Mouse (Mus musculus) testis, adult 2 months (tissue): Measurements from ENCODE around the gene Ntn1. TPM values are rescaled to one million over a fixed set of nuclear protein-coding genes. Genes with fewer than 3 reads are reported as not detected.

Source experiments
- H3K27ac ChIP-seq: fragments of 200-500 bp; 2 replicates; pipeline ENCODE4 v1.5.1; 2012; ENCODE audit warnings: low read depth, low read length; ENCODE audit not compliant: control insufficient read depth, insufficient read depth
- H3K27me3 ChIP-seq: fragments of 200-500 bp; 2 replicates; pipeline ENCODE4 v1.6.1; 2012; ENCODE audit warnings: mild to moderate bottlenecking, low read length, moderate library complexity; ENCODE audit not compliant: control insufficient read depth, insufficient read depth
- H3K36me3 ChIP-seq: fragments of 200-500 bp; 2 replicates; pipeline ENCODE4 v1.6.1; 2012; ENCODE audit warnings: mild to moderate bottlenecking, low read length; ENCODE audit not compliant: control insufficient read depth, insufficient read depth
- H3K4me1 ChIP-seq: fragments of 200-500 bp; 2 replicates; pipeline ENCODE4 v1.6.1; 2012; ENCODE audit warnings: low read length; ENCODE audit not compliant: control insufficient read depth, insufficient read depth
- H3K4me3 ChIP-seq: fragments of 200-500 bp; 2 replicates; pipeline ENCODE4 v1.5.1; 2012; ENCODE audit warnings: low read depth, mild to moderate bottlenecking, low read length, moderate library complexity, mixed read lengths; ENCODE audit not compliant: control insufficient read depth
- CTCF ChIP-seq: fragments of 200-500 bp; IDR thresholded peaks from 2 replicates; pipeline ENCODE4 v1.5.1; 2012; ENCODE audit warnings: low read depth, mild to moderate bottlenecking, inconsistent platforms, low read length, moderate library complexity; ENCODE audit not compliant: control insufficient read depth, insufficient read depth, insufficient replicate concordance
- POLR2A ChIP-seq: fragments of 200-500 bp; IDR thresholded peaks from 2 replicates; pipeline ENCODE4 v1.6.1; 2012; ENCODE audit warnings: low read depth, mild to moderate bottlenecking, inconsistent platforms, low read length, moderate library complexity; ENCODE audit not compliant: control insufficient read depth
- polyA plus RNA-seq: library from polyadenylated mRNA; depleted of rRNA; stranded (reverse); fragments of >200 nt; gene quantifications from 2 replicates; pipeline ENCODE4 v1.2.3, GENCODE M21; 2012

Ntn1 gene
- polyA plus RNA-seq, 1 experiment = 1.6 TPM

GRCm38 (mm10) chr11:68305997-68306396, 94.6 kb downstream of the Ntn1 start:
- no peak for TF ChIP-seq CTCF
- TF ChIP-seq POLR2A = no peak
- Histone ChIP-seq H3K4me3 (no peak overlapping the region), H3K36me3 (no peaks in the 10 kb centered on the region), H3K4me1 (peaks cover 2% of the 10 kb centered on the region; the same call in 1 of the 2 replicates), H3K27ac (no peak overlapping the region), H3K27me3 (no peaks in the 10 kb centered on the region)

GRCm38 (mm10) chr11:68302323-68302722, 98.3 kb downstream of the Ntn1 start:
- Histone ChIP-seq H3K27me3 (no peaks in the 10 kb centered on the region), H3K36me3 (no peaks in the 10 kb centered on the region), H3K27ac (no peak overlapping the region), H3K4me1 (peaks cover 2% of the 10 kb centered on the region; the same call in 1 of the 2 replicates), H3K4me3 (no peak overlapping the region)
- TF ChIP-seq POLR2A (no peak), CTCF (no peak)

GRCm38 (mm10) chr11:68301660-68302059, 99.0 kb downstream of the Ntn1 start:
- Histone ChIP-seq H3K4me1 (peaks cover 2% of the 10 kb centered on the region; the same call in 1 of the 2 replicates), H3K27ac (no peak overlapping the region), H3K36me3 (no peaks in the 10 kb centered on the region), H3K27me3 (no peaks in the 10 kb centered on the region), H3K4me3 (no peak overlapping the region)
- TF ChIP-seq CTCF = no peak
- no peak for TF ChIP-seq POLR2A

- Histone ChIP-seq H3K27ac (no peak overlapping the region), H3K36me3 (no peaks in the 10 kb centered on the region), H3K4me1 (no peaks in the 10 kb centered on the region), H3K27me3 (no peaks in the 10 kb centered on the region), H3K4me3 (no peak overlapping the region)
- TF ChIP-seq POLR2A (no peak), CTCF (no peak)
Measured at GRCm38 (mm10) chr11:68295474-68295873, 105.1 kb downstream of the Ntn1 start.

- Histone ChIP-seq H3K36me3 (no peaks in the 10 kb centered on the region), H3K4me3 (no peak overlapping the region), H3K27me3 (no peaks in the 10 kb centered on the region), H3K27ac (no peak overlapping the region), H3K4me1 (peaks cover 4% of the 10 kb centered on the region)
- TF ChIP-seq CTCF (no peak), POLR2A (no peak)
Measured at GRCm38 (mm10) chr11:68290631-68291030, 110.0 kb downstream of the Ntn1 start.

- Histone ChIP-seq H3K27ac (peak overlapping the region; percentile 7; the same call in 1 of the 2 replicates), H3K4me1 (peaks cover 4% of the 10 kb centered on the region), H3K27me3 (no peaks in the 10 kb centered on the region), H3K4me3 (no peak overlapping the region), H3K36me3 (no peaks in the 10 kb centered on the region)
- no peak for TF ChIP-seq CTCF
- no peak for TF ChIP-seq POLR2A
Measured at GRCm38 (mm10) chr11:68287331-68287730, 113.3 kb downstream of the Ntn1 start.

GRCm38 (mm10) chr11:68286142-68286808, 114.3 kb downstream of the Ntn1 start:
- no peaks in the 10 kb centered on the region for H3K36me3 ChIP-seq
- peaks cover 4% of the 10 kb centered on the region for H3K4me1 ChIP-seq
- H3K27ac ChIP-seq = peak overlapping the region; percentile 52
- TF ChIP-seq POLR2A = no peak
- TF ChIP-seq CTCF = no peak
- H3K4me3 ChIP-seq = no peak overlapping the region
- H3K27me3 ChIP-seq = no peaks in the 10 kb centered on the region
